Mouse (Mus musculus) heart, adult 2 months (tissue): ENCODE results near the gene Bmx. TPM values are rescaled to one million over a fixed set of nuclear protein-coding genes. Genes with fewer than 3 reads are reported as not detected.

Experiments used
- DNase-seq, 2 experiments: peaks; one replicate each; pipeline ENCODE4 v3.0.0; 2021
- H3K27ac ChIP-seq: fragments of 200-600 bp; 2 replicates; pipeline ENCODE4 v1.8.1; 2022
- H3K27me3 ChIP-seq: fragments of 200-500 bp; 2 replicates; pipeline ENCODE4 v1.6.1; 2012; ENCODE audit warnings: mild to moderate bottlenecking, low read length, inconsistent platforms, mixed read lengths; ENCODE audit not compliant: control insufficient read depth, insufficient read depth
- H3K36me3 ChIP-seq: fragments of 200-500 bp; 2 replicates; pipeline ENCODE4 v1.6.1; 2012; ENCODE audit warnings: low read length, inconsistent platforms; ENCODE audit not compliant: control insufficient read depth, insufficient read depth
- H3K4me1 ChIP-seq: fragments of 200-500 bp; 2 replicates; pipeline ENCODE4 v1.6.1; 2011; ENCODE audit warnings: low read length; ENCODE audit not compliant: control insufficient read depth, insufficient read depth
- H3K4me3 ChIP-seq: fragments of 200-600 bp; 2 replicates; pipeline ENCODE4 v1.8.1; 2022
- H3K79me2 ChIP-seq: fragments of 200-500 bp; replicated peaks from 2 replicates; pipeline ENCODE4 v1.6.1; 2012; ENCODE audit warnings: mild to moderate bottlenecking, inconsistent platforms, low read length, moderate library complexity, mixed read lengths; ENCODE audit not compliant: control insufficient read depth, insufficient read depth
- H3K9ac ChIP-seq: fragments of 200-500 bp; 2 replicates; pipeline ENCODE4 v1.6.1; 2012; ENCODE audit warnings: low read depth, mild to moderate bottlenecking, control low read depth, inconsistent platforms, low read length, mixed read lengths
- CTCF ChIP-seq: fragments of 200-600 bp; IDR thresholded peaks from 2 replicates; pipeline ENCODE4 v1.8.1; 2022; ENCODE audit warnings: antibody characterized with exemption, mild to moderate bottlenecking, moderate library complexity
- EP300 ChIP-seq: fragments of 200-500 bp; IDR thresholded peaks from 2 replicates; pipeline ENCODE4 v1.6.1; 2011; ENCODE audit warnings: low read depth, low read length, control low read depth; ENCODE audit not compliant: insufficient read depth
- POLR2A ChIP-seq: fragments of 200-500 bp; IDR thresholded peaks from 2 replicates; pipeline ENCODE4 v1.6.1; 2011; ENCODE audit warnings: mild to moderate bottlenecking, low read depth, low read length, control low read depth; ENCODE audit not compliant: insufficient read depth
- WGBS: fragments of 180-500 bp; shearing (Covaris S2); methylation state at CpG from one replicate; pipeline ENCODE4 v1.1.7; 2018; 5-methylcytosine and 5-hydroxymethylcytosine counted together
- intact Hi-C: fragments of 180-260 bp; cut with DNase I; formaldehyde crosslinking; loops from one replicate; pipeline ENCODE4 v1.15.1; 2025
- long read RNA-seq: library from polyadenylated mRNA; stranded (forward); transcript quantifications from one replicate; pipeline ENCODE4 v2.0.0, GENCODE M21; 2021
- polyA plus RNA-seq: library from polyadenylated mRNA; depleted of rRNA; stranded (reverse); fragments of >200 nt; gene quantifications from 2 replicates; pipeline ENCODE4 v1.2.3, GENCODE M21; 2012; rRNA removed
- total RNA-seq, 2 experiments: library from RNA; stranded (reverse); gene quantifications; 2 replicates each; pipeline ENCODE4 v1.2.3; 2021

Gene Bmx
- total RNA-seq (1 to 10 TPM; 2.0 to 2.3 TPM), polyA plus RNA-seq (1.2 and 2.0 TPM in 2 replicates)
- long read RNA-seq, partial matches to known transcripts = 0 of 2 reads
- long read RNA-seq, other reads (novel, unspliced or antisense) = 0 of 2 reads

DNA sequence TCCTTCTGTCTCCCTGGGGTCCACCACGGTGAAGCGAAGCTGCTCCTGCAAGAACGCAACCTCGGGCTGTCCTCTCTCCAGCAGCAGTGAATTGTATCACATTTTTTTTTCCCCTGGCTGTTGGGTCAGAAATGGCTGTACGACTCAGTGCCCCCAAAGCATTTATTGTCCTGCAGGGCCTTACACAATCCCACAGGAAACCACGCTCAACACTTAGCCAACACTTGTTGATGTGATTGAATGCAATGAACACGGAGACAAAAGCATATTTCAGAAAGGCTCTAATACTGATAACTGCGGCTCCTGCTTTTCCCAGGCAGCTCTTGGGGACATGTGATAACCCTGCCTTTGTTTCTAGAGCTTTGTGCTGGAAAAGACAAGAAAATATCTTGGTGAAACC lies at the start of gene Bmx:
Gene Bmx (minus strand): TSS at position 137 of the 400 bp plus-strand sequence.
- WGBS = 42% methylated on average over 8 of the region's 8 CpGs
- intact Hi-C loops = no loop called here
- H3K4me1 ChIP-seq = no peaks in the 10 kb centered on the region; the same call in 1 of the 2 replicates
- no peaks in the 10 kb centered on the region for H3K27me3 ChIP-seq
- H3K27ac ChIP-seq = 0 out of 2 replicates have a peak within 1 kb of the TSS, but pooled peaks have one; percentile 3
- no peaks in the 10 kb centered on the region for H3K79me2 ChIP-seq
- DNase-seq = peak in 1 of 2 experiments; percentile 6
- TF ChIP-seq CTCF = no peak
- no peak for TF ChIP-seq POLR2A
- TF ChIP-seq EP300 = no peak
- H3K9ac ChIP-seq = no peak within 1 kb of the TSS
- H3K36me3 ChIP-seq = no peaks in the 10 kb centered on the region
- no peak within 1 kb of the TSS for H3K4me3 ChIP-seq

DNA sequence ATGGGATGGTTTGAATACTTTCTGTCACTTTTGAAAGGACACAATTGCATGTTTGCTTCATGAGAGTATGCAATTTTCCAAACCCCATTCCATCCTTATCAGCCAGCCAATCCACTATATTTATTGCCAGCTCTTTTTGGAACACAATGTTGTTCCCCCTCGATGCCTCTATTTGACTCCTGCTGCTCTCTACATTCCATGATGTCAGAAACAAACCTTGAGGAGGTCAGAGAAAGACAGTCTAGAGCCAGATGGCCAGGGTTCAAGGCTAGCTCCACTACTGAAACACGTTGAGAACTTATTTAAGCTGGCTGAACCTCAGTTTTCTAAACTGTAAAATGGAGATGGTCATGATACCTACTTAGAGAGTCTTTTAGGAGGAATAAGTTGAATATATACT lies 48.3 kb upstream of the Bmx start:
- Histone ChIP-seq H3K79me2 (no peaks in the 10 kb centered on the region), H3K27me3 (no peaks in the 10 kb centered on the region), H3K9ac (no peak overlapping the region), H3K4me3 (no peak overlapping the region), H3K4me1 (no peaks in the 10 kb centered on the region), H3K36me3 (no peaks in the 10 kb centered on the region), H3K27ac (no peak overlapping the region)
- TF ChIP-seq POLR2A = no peak
- TF ChIP-seq CTCF = no peak
- TF ChIP-seq EP300 = no peak
- intact Hi-C loops = no loop called here
- no peak for DNase-seq
- 40% methylated on average over 2 of the region's 2 CpGs for WGBS

DNA sequence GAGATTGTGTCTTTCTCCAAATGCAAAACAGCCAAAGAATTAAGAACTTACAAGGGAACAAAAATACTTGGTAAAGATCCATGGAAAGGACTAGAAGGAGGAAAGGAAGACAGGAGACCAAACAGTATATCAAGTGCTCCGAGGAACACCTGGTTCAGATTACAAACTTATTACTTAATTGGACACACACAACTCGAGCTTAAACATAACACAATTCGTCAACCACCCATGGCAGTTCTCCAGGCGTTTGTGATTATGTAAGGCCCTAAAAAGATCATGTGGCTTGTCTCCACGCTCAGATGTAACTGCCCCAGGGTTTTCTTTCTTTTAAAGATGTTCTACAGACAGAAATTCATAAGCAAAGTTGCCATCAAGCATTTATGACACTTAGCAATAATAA lies 33.2 kb upstream of the Bmx start:
- DNase-seq = no peak
- TF ChIP-seq EP300 = no peak
- no peak for TF ChIP-seq CTCF
- 55% methylated on average over 5 of the region's 5 CpGs for WGBS

DNA sequence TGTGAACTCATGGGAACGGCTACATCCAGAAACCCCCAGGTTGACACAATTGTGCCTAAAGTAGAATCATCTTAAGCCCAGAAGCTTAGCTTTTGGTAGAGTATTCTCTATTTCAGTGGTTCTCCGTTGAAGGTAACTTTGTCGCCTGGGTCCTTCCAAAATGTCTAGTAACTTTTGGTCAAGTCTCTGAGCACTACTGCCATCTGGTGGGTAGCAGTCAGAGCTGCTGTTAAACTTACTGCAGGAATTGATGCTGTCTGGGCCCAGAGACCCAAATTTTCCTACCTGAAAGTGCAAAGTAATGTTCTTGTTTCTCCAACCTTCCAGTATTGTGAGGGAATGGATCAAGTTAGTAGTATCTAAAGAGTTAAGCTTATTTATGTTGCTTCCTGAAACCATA lies 29.1 kb upstream of the Bmx start:
- Histone ChIP-seq H3K4me1 (no peaks in the 10 kb centered on the region), H3K36me3 (no peaks in the 10 kb centered on the region), H3K27ac (no peak overlapping the region), H3K27me3 (no peaks in the 10 kb centered on the region), H3K79me2 (no peaks in the 10 kb centered on the region), H3K9ac (no peak overlapping the region), H3K4me3 (no peak overlapping the region)
- TF ChIP-seq EP300 (no peak), CTCF (peak; percentile 72)
- 62% methylated on average over 3 of the region's 3 CpGs for WGBS
- intact Hi-C loops = loop anchor here (1.0 kb wide), 1 partner anchor 103 kb away; no protein-coding TSS in a partner anchor
- peak in 1 of 2 experiments; percentile 14 for DNase-seq

More for the DNA sequence above, 33.2 kb upstream of the Bmx start:
- Histone ChIP-seq H3K27me3 (no peaks in the 10 kb centered on the region), H3K36me3 (no peaks in the 10 kb centered on the region), H3K4me3 (no peak overlapping the region), H3K79me2 (no peaks in the 10 kb centered on the region), H3K9ac (no peak overlapping the region), H3K27ac (no peak overlapping the region), H3K4me1 (no peaks in the 10 kb centered on the region)
- intact Hi-C loops = no loop called here

DNA sequence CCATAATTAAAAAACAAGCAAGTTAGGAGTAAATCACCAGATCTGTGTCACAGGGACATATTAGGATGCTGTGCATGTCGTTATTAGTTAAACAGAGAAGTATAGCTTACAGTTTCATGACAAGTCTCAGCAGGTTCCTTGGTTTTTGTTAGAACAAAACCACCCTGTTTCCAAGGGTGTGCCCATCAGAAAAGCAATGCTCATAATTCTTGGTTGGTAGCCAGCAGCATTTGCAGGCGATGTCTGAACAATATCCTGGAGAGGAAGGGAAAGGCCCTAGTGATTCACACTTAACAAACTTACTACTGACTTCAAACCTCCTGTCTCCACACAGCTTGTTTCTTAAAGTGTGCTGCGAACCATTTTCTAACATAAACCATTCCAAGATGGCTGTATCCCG lies 25.8 kb upstream of the Bmx start:
- intact Hi-C loops = no loop called here

DNA sequence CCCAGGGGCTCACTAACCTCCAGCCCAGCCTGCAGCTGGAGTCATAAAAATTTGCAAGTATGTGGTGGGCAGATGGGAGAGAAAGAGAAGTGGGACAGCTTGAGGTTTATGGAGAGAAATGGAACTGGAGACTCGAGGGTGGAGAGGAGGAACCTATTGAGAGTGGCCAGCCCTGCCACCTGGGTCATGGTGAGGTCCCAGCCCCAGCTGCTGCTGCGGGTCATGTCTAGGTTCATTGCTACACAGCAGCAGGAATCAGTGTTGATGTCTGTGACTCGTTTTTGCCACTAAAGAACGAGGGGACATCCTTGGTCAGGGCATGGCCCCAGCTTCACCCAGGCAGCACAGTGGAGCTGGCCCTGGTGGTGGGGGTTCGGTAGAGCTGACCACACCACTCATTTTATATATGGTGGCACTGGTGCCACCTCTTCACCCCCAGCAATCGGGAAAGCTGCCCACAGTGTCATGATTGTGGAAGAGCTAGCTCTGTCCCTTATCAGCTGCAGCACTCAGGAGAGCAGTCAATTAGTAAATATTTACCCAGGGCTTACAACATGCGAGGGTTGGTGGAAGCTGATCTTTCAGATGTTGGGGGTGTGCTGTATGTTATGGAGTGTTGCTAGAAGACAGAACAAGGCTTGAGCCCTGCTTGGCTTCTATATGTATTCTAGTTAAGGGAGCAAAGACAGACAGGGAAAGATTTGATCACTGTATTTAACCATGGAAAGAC lies 23.1 kb upstream of the Bmx start:
- TF ChIP-seq CTCF (no peak), POLR2A (no peak), EP300 (no peak)
- Histone ChIP-seq H3K27ac (no peak overlapping the region), H3K4me3 (no peak overlapping the region), H3K79me2 (no peaks in the 10 kb centered on the region), H3K27me3 (no peaks in the 10 kb centered on the region), H3K36me3 (no peaks in the 10 kb centered on the region), H3K9ac (no peak overlapping the region), H3K4me1 (no peaks in the 10 kb centered on the region)
- no peak for DNase-seq
- WGBS = 53% methylated on average over 7 of the region's 7 CpGs
- intact Hi-C loops = no loop called here

More for the DNA sequence above, 25.8 kb upstream of the Bmx start:
- TF ChIP-seq POLR2A (no peak), EP300 (no peak), CTCF (no peak)
- Histone ChIP-seq H3K27ac (no peak overlapping the region), H3K4me3 (no peak overlapping the region), H3K36me3 (no peaks in the 10 kb centered on the region), H3K4me1 (no peaks in the 10 kb centered on the region), H3K79me2 (no peaks in the 10 kb centered on the region), H3K27me3 (no peaks in the 10 kb centered on the region), H3K9ac (no peak overlapping the region)
- DNase-seq = no peak
- WGBS = 54% methylated on average over 4 of the region's 4 CpGs
